Mouse (Mus musculus) stomach, embryonic 16.5 days (tissue): ENCODE data around the gene Olfr97. TPM values are rescaled to one million over a fixed set of nuclear protein-coding genes. Genes with fewer than 3 reads are reported as not detected.
A peak's percentile ranks its signal among the peaks of the same experiment; 100 is the strongest.
"Not testable (repeated sequence)": the region's sequence is repeated elsewhere in the genome, so short reads cannot be mapped to it uniquely, and the experiment has no call there.

Experiments
- ATAC-seq: fragments of 200-750 bp; cut with Nextera tagmentation; 2 replicates; pipeline ENCODE4 v1.8.0; 2017; ENCODE audit warnings: moderate number of reproducible peaks, moderate TSS enrichment; ENCODE audit not compliant: insufficient read depth, low FRiP score
- H3K27ac ChIP-seq: fragments of 300-500 bp; sonication (generic); 2 replicates; pipeline ENCODE4 v1.5.1; 2014; ENCODE audit warnings: low read length
- H3K27me3 ChIP-seq: fragments of 300-500 bp; sonication (generic); 2 replicates; pipeline ENCODE4 v1.6.1; 2014; ENCODE audit warnings: low read length, control low read depth, mixed read lengths; ENCODE audit not compliant: control insufficient read depth, insufficient read depth
- H3K36me3 ChIP-seq: fragments of 300-500 bp; sonication (generic); 2 replicates; pipeline ENCODE4 v1.6.1; 2014; ENCODE audit warnings: low read length; ENCODE audit not compliant: control insufficient read depth, insufficient read depth
- H3K4me1 ChIP-seq: fragments of 300-500 bp; sonication (generic); 2 replicates; pipeline ENCODE4 v1.6.1; 2014; ENCODE audit warnings: low read length, control low read depth, mixed read lengths; ENCODE audit not compliant: control insufficient read depth, insufficient read depth
- H3K4me2 ChIP-seq: fragments of 300-500 bp; sonication (generic); 2 replicates; pipeline ENCODE4 v1.6.1; 2014; ENCODE audit warnings: low read depth, low read length, mixed read lengths
- H3K4me3 ChIP-seq: fragments of 300-500 bp; sonication (generic); replicated peaks from 2 replicates; pipeline ENCODE4 v1.5.1; 2014; ENCODE audit warnings: mild to moderate bottlenecking, low read length
- H3K9ac ChIP-seq: fragments of 300-500 bp; sonication (generic); 2 replicates; pipeline ENCODE4 v1.6.1; 2014; ENCODE audit warnings: low read length
- H3K9me3 ChIP-seq: fragments of 300-500 bp; sonication (generic); replicated peaks from 2 replicates; pipeline ENCODE4 v1.6.1; 2016; ENCODE audit warnings: low read length, control low read depth; ENCODE audit not compliant: control insufficient read depth
- WGBS: fragments of 180-500 bp; shearing (Covaris S2); extraction: QIAGEN DNeasy Blood & Tissue Kit; methylation state at CpG from one replicate; pipeline ENCODE4 v1.1.7; 2014; 5-methylcytosine and 5-hydroxymethylcytosine counted together
- polyA plus RNA-seq: library from polyadenylated mRNA; unstranded; fragments of >200 nt; fragmentation: Nextera tagmentation; extraction: Ambion mirVana; gene quantifications from 2 replicates; pipeline ENCODE4 v1.2.1, GENCODE M21; 2015

Olfr97 gene
- polyA plus RNA-seq, result not detected in 2 replicates

DNA sequence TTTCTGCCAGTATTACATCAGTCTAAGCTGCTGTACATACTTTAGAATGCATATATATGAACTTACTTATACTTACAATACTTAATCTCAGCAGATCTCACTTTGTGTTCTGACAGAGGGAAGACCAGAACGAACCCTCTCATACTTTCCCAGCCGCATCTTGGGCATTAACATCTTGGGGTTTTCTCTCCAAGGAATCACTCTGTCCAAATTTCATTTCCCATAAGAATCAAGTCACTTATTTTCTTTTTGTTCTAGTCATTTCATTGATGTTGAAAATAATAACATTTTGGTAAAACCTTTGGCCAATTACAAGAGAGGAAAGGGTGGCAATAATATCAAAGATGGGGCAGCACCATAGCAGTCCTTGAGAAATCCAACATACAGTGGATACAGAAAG, at the start of gene Olfr97:
Gene Olfr97 (minus strand): TSS at position 101 of the 400 bp plus-strand sequence.
- WGBS, result 88% methylated on average over 2 of the region's 2 CpGs

GRCm38 (mm10) chr17:37283360-37283759, 46.2 kb upstream of the Olfr97 start, which contains the start of gene Olfr99:
Olfr99 (minus strand) TSS chr17:37283460.
- 77% methylated on average over 1 of the region's 1 CpGs for WGBS
- Histone ChIP-seq H3K27me3 (no peaks in the 10 kb centered on the region), H3K27ac (no peak within 1 kb of the TSS), H3K4me3 (no peak within 1 kb of the TSS), H3K4me1 (no peaks in the 10 kb centered on the region), H3K36me3 (no peaks in the 10 kb centered on the region), H3K4me2 (no peak within 1 kb of the TSS), H3K9ac (no peak within 1 kb of the TSS), H3K9me3 (no peaks in the 10 kb centered on the region)
- ATAC-seq, result no peak

More for the DNA sequence above, at the start of gene Olfr97:
- H3K27ac ChIP-seq, H3K4me3 ChIP-seq, H3K4me2 ChIP-seq, ATAC-seq, H3K36me3 ChIP-seq, H3K4me1 ChIP-seq, H3K9me3 ChIP-seq, H3K27me3 ChIP-seq, H3K9ac ChIP-seq: not testable (repeated sequence)

DNA sequence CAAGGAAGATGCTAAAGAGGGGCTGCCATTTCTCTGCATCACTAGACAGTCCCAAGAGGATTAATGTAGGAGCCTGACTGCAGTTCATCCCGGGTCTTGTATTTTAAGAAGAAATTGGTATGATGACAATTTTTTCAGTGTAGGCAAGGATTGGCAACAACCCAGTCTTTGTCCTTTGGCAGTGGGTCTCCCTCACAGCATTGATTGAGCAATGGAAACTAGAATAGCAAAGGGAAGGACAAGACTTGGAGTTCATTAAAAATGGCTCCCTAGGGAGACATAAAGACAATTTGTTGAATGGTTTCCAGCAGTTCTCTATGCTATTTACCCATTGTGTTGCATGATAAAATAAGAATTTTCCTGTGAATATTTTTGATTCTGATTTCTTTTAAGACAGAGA, 43.2 kb upstream of the Olfr97 start:
- H3K4me3 ChIP-seq, result no peak overlapping the region
- no peak for ATAC-seq

GRCm38 (mm10) chr17:37276573-37276972, 39.4 kb upstream of the Olfr97 start:
- H3K4me3 ChIP-seq, result no peak overlapping the region
- H3K36me3 ChIP-seq, result no peaks in the 10 kb centered on the region
- H3K9me3 ChIP-seq, result no peaks in the 10 kb centered on the region
- no peaks in the 10 kb centered on the region for H3K4me1 ChIP-seq
- H3K4me2 ChIP-seq, result no peak overlapping the region
- no peak overlapping the region for H3K9ac ChIP-seq
- no peaks in the 10 kb centered on the region for H3K27me3 ChIP-seq
- H3K27ac ChIP-seq, result no peak overlapping the region
- no peak for ATAC-seq

More for the DNA sequence above, 43.2 kb upstream of the Olfr97 start:
- WGBS, result 79% methylated on average over 1 of the region's 1 CpGs
- no peak overlapping the region for H3K4me2 ChIP-seq
- no peak overlapping the region for H3K27ac ChIP-seq
- no peaks in the 10 kb centered on the region for H3K9me3 ChIP-seq
- H3K36me3 ChIP-seq, result no peaks in the 10 kb centered on the region
- H3K9ac ChIP-seq, result no peak overlapping the region
- no peaks in the 10 kb centered on the region for H3K4me1 ChIP-seq
- no peaks in the 10 kb centered on the region for H3K27me3 ChIP-seq

- Histone ChIP-seq H3K36me3 (no peaks in the 10 kb centered on the region), H3K27me3 (no peaks in the 10 kb centered on the region), H3K4me3 (no peak overlapping the region), H3K9me3 (no peaks in the 10 kb centered on the region), H3K9ac (no peak overlapping the region), H3K27ac (no peak overlapping the region), H3K4me1 (no peaks in the 10 kb centered on the region), H3K4me2 (no peak overlapping the region)
- ATAC-seq, result no peak
- WGBS, result 76% methylated on average over 2 of the region's 2 CpGs
Measured at GRCm38 (mm10) chr17:37275626-37276248, 38.6 kb upstream of the Olfr97 start.

DNA sequence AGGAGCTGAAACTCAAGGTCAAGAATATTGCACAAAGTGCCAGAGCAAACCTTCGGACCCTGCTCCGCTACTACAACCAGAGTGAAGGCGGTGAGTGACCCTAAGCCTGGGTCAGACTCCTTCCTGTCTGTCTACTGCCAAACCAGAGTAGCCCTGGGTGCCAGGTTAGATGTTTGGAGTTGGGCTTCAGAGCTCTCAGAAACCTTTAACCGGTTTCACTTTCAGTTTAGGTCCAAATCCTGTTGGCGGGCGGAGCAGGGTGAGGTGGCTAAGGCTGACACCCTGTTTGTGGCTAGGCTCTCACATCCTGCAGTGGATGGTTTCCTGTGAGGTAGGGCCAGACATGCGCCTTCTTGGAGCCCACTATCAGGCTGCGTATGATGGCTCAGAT, 33.6 kb upstream of the Olfr97 start:
- H3K36me3 ChIP-seq, result no peaks in the 10 kb centered on the region
- H3K4me3 ChIP-seq, result peak overlapping the region; percentile 66
- H3K9ac ChIP-seq, result peak overlapping the region; percentile 67; the same call in 1 of the 2 replicates
- H3K27ac ChIP-seq, result no peak overlapping the region
- peak; percentile 45; the same call in 1 of the 2 replicates for ATAC-seq
- no peaks in the 10 kb centered on the region for H3K9me3 ChIP-seq
- H3K4me1 ChIP-seq, result no peaks in the 10 kb centered on the region
- WGBS, result 54% methylated on average over 8 of the region's 8 CpGs
- no peaks in the 10 kb centered on the region for H3K27me3 ChIP-seq
- peak overlapping the region; percentile 94 for H3K4me2 ChIP-seq

DNA sequence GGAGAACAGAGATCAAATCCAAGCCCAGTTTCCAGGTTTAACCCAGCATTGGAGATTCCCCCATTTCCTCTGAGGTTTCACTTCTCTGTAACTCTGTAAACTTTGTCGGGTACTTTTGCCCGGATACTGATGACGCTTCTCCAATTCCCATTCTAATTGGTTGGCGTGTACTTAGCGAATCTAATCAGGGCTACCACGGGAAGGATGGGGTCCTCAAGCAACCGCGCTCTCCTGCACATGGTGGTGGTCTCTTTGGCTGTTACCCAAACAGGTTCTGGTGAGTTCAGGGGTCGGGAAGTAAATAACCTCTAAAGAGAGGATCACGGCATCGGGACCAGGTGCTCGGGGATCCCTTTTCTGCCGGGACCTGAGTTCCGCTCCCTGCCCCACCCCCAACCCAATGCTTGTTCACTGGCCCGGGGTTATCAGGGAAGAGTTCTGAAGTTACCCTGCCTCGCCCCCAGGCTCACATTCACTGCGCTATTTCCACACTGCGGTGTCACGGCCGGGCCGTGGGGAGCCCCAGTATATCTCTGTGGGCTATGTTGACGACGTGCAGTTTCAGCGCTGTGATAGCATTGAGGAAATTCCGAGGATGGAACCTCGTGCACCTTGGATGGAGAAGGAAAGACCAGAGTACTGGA, 33.0 kb upstream of the Olfr97 start, which contains the start of gene H2-M3:
Gene H2-M3 (plus strand): TSS at position 163 of the 644 bp plus-strand sequence.
- H3K27me3 ChIP-seq, result no peaks in the 10 kb centered on the region
- WGBS, result 2% methylated on average over 26 of the region's 26 CpGs
- peak; percentile 91 for ATAC-seq
- H3K36me3 ChIP-seq, result no peaks in the 10 kb centered on the region
- H3K4me2 ChIP-seq, result peak within 1 kb of the TSS; percentile 94
- H3K9ac ChIP-seq, result peak within 1 kb of the TSS; percentile 67
- peak within 1 kb of the TSS; percentile 66 for H3K4me3 ChIP-seq
- no peaks in the 10 kb centered on the region for H3K4me1 ChIP-seq
- no peaks in the 10 kb centered on the region for H3K9me3 ChIP-seq
- H3K27ac ChIP-seq, result no peak within 1 kb of the TSS

- no peaks in the 10 kb centered on the region for H3K4me1 ChIP-seq
- no peak for ATAC-seq
- WGBS, result 90% methylated on average over 1 of the region's 1 CpGs
- no peak within 1 kb of the TSS for H3K27ac ChIP-seq
- H3K27me3 ChIP-seq, result no peaks in the 10 kb centered on the region
- H3K9ac ChIP-seq, result no peak within 1 kb of the TSS
- H3K4me3 ChIP-seq, result no peak within 1 kb of the TSS
- H3K36me3 ChIP-seq, result no peaks in the 10 kb centered on the region
- no peak within 1 kb of the TSS for H3K4me2 ChIP-seq
- no peaks in the 10 kb centered on the region for H3K9me3 ChIP-seq
Measured at GRCm38 (mm10) chr17:37263626-37264025, 26.5 kb upstream of the Olfr97 start, which contains the start of gene Olfr98. Olfr98 (minus strand) TSS chr17:37263749.

DNA sequence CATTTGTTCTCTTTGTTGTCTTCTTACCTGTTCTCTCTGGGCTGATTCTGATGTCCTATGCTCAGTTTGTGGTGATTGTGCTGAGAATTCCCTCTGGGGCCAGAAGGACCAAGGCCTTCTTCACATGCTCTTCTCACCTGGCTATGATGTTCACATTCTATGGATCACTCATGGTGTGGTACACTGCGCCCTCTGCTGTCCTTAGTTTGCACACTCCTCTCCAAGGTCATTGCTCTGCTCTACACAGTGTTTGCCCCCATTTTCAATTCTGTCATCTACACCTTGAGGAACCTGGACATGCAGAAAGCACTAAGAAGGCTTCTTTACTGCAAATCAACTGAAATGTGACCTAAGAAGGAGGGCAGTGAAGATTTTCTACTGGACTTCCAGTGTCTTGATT, 13.4 kb upstream of the Olfr97 start:
- H3K4me3 ChIP-seq, result no peak overlapping the region

More for the DNA sequence above, 13.4 kb upstream of the Olfr97 start:
- ATAC-seq, result peak; percentile 50; the same call in 1 of the 2 replicates
- Histone ChIP-seq H3K9me3 (no peaks in the 10 kb centered on the region), H3K36me3 (no peaks in the 10 kb centered on the region), H3K9ac (no peak overlapping the region), H3K27ac (no peak overlapping the region), H3K4me2 (no peak overlapping the region), H3K27me3 (no peaks in the 10 kb centered on the region), H3K4me1 (no peaks in the 10 kb centered on the region)
- 12% methylated on average over 1 of the region's 1 CpGs for WGBS
